Mouse (Mus musculus): ENCODE measurements around the gene Rdh8.

GRCm38 (mm10) chr9:20868448-20869001 lies 50.2 kb downstream of the Rdh8 start, which contains the start of gene A230050P20Rik:
- TF ChIP-seq POLR2A (IDR thresholded peaks at IDR 0.05; ENCODE audit: borderline replicate concordance, insufficient read depth, low read length) (peak; percentile 48; the same call in 1 of the 2 replicates), CTCF (IDR thresholded peaks at IDR 0.05; ENCODE audit: borderline replicate concordance, insufficient read depth, low read depth, low read length) (no peak)
